22 mouse cellular contexts compared by ENCODE assay signal in the genomic region with DNA sequence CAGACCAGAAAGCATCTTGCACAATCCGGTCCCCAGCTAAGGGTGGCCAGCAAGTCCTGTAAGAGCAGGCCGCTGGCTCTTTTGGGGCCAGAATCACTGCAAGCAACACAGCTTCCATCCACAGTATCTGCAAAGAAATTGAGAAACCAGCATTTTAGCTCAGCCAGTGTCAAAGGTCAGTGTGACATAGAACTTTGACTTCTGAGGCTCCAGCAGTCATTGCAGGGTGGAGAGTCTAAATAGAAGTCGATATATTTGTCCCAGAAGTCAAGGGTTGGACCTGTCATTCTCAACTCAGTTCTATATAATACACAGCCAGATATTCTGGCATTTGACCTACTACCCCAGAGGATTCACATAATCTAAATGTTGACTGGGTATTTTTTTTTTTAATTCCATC. TPM values are rescaled to one million over a fixed set of nuclear protein-coding genes. Genes with fewer than 3 reads are reported as not detected.
"Had no signal": no experiment of that assay in that cellular context is flagged by ENCODE, and none has a peak within 500 bp of the region (broad histone marks: within the 10 kb centered on the region; RNA-seq: fewer than 3 reads in every experiment).

No protein-coding gene starts in this region.

- H3K4me3 ChIP-seq: limb, embryonic 12.5 days; lung, embryonic 15.5 days; megakaryocyte, embryonic 14.5 days; midbrain, embryonic 15.5 days; neural tube, embryonic 12.5 days had no signal

- ATAC-seq: midbrain, embryonic 15.5 days had no signal

- H3K4me2 ChIP-seq: limb, embryonic 12.5 days; lung, embryonic 15.5 days; midbrain, embryonic 11.5 days; midbrain, embryonic 15.5 days; neural tube, embryonic 12.5 days had no signal

- H3K4me1 ChIP-seq: limb, embryonic 12.5 days; lung, embryonic 15.5 days; megakaryocyte, embryonic 14.5 days; midbrain, embryonic 15.5 days; neural tube, embryonic 12.5 days had no signal

- H3K9me3 ChIP-seq: limb, embryonic 12.5 days; lung, embryonic 15.5 days; midbrain, embryonic 15.5 days; neural tube, embryonic 12.5 days had no signal

- H3K27me3 ChIP-seq: limb, embryonic 12.5 days; lung, embryonic 15.5 days; megakaryocyte, embryonic 14.5 days; midbrain, embryonic 15.5 days; neural tube, embryonic 12.5 days had no signal

- H3K36me3 ChIP-seq: limb, embryonic 12.5 days; lung, embryonic 15.5 days; midbrain, embryonic 15.5 days; neural tube, embryonic 12.5 days had no signal

- H3K9ac ChIP-seq: limb, embryonic 12.5 days; liver, embryonic 14.5 days; lung, embryonic 15.5 days; midbrain, embryonic 15.5 days; neural tube, embryonic 12.5 days had no signal

- H3K27ac ChIP-seq: kidney, postnatal 0 days; limb, embryonic 12.5 days; liver, embryonic 14.5 days; lung, embryonic 15.5 days; macrophage; midbrain, embryonic 15.5 days; neural tube, embryonic 12.5 days had no signal

- DNase-seq: kidney, adult 18-20 months; layer of hippocampus, adult 9-11 months; layer of hippocampus, postnatal 36 days; lung, postnatal 14 days; retina, postnatal 1 day; right cerebral cortex, postnatal 4 days; thymus, postnatal 36 days had no signal

RNA-seq across cellular contexts. Expression of gene Slco1b2, which starts 14.0 kb away (rescaled TPM):
- total RNA-seq: layer of hippocampus, adult 18-20 months; monocyte, adult 5-6 weeks; neutrophil, adult 5-6 weeks had no signal
- polyA plus RNA-seq: intestine, embryonic 14.5 days; limb, embryonic 12.5 days; lung, embryonic 15.5 days; macrophage; midbrain, embryonic 11.5 days; midbrain, embryonic 15.5 days; neural tube, embryonic 12.5 days; spleen, adult 2 months; thymus, postnatal 0 days had no signal
